7 mouse cellular contexts compared by ENCODE assay signal in the genomic region with DNA sequence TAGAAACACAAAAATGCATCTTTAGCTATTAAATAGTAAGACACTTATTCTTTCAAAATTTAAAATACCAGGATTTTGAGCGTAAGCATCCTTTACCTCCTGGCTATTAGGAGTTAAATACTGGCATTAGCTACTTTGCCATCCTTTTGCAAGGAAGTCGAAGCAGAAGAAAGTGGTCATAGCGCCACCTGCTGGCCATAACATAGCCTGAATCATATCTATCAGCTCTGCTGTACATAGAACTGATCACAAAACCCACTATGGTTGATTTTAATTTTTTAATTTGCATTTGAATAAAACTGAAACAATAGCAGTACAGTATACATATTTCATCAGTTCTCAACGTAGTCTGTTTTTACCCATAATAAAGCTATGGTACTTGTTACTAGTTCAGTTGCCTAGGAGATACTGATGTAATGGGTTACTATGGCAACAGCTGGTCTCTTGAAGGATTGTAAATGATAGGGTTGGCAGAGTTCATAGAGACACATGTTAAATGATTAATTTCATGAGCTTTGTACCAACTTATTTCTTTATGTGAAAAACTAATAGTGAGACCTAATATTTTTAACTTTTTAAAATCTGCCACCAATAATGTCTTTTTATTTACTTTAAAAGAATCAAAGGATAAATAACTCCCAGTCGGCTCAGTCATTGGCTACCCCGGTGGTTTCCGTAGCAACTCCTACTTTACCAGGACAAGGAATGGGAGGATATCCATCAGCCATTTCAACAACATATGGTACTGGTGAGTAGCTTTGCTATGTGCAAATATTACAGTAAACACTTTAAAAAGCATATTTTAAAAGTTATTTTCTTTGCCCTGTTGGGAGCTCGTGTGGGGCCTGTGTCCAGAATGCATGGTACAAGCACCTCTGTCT.
A peak's percentile ranks its signal among the peaks of the same experiment; 100 is the strongest.
DNase-seq lines count a peak whose midpoint lies in the region; ATAC-seq lines count a peak whose summit lies in the region.

No protein-coding gene starts in this region.

- no peaks in the 10 kb centered on the region for H3K36me3 ChIP-seq in midbrain, embryonic 13.5 days

- intact Hi-C loops in left cerebral cortex, postnatal 36 days (cut with DNase I), result loop anchor here (5.0 kb wide), 3 partner anchors 1713 to 1888 kb away; partner anchors contain the start of gene Cetn3

- no peak overlapping the region for H3K4me3 ChIP-seq in midbrain, embryonic 13.5 days (replicated peaks)

- peaks cover 12% of the 10 kb centered on the region for H3K4me1 ChIP-seq in midbrain, embryonic 13.5 days (replicated peaks)

- peak; percentile 73 to 83 for DNase-seq in adrenal gland, adult 18-20 months (ENCODE audit: low spot score in 2 of 2)
- DNase-seq in embryo, embryonic 10 days (ENCODE audit: low spot score), result peak; percentile 95
- DNase-seq in gastrocnemius, postnatal 25 days, result peak; percentile 22
- peak; percentile 44 for DNase-seq in kidney, adult 11 months
- DNase-seq in left cerebral cortex, postnatal 36 days (ENCODE audit: low spot score in 2 of 2), result peak; percentile 71 to 84
- peak; percentile 45 for DNase-seq in spleen, adult 12 weeks (ENCODE audit: low spot score)

- 0 out of 2 replicates have a peak, but pooled peaks cover 3% of the 10 kb centered on the region for H3K27me3 ChIP-seq in midbrain, embryonic 13.5 days

- no peaks in the 10 kb centered on the region for H3K9me3 ChIP-seq in midbrain, embryonic 13.5 days

- ATAC-seq in midbrain, embryonic 13.5 days, result peak; percentile 93

- WGBS in midbrain, embryonic 13.5 days, result 16% methylated on average over 8 of the region's 8 CpGs

- no peak overlapping the region for H3K27ac ChIP-seq in midbrain, embryonic 13.5 days

- H3K9ac ChIP-seq in midbrain, embryonic 13.5 days (replicated peaks), result no peak overlapping the region

- H3K4me2 ChIP-seq in midbrain, embryonic 13.5 days (replicated peaks), result no peak overlapping the region

Comparison
In these comparisons a context has a peak if more than half of its experiments do, and no peak if none do; other contexts are left out.
1. DNase-seq: peak in every context shown above with its lines; median percentile 95 in embryo, embryonic 10 days; 78 in adrenal gland, adult 18-20 months; 78 in left cerebral cortex, postnatal 36 days; 45 in spleen, adult 12 weeks; 44 in kidney, adult 11 months; 22 in gastrocnemius, postnatal 25 days.